Mouse (Mus musculus) liver, adult 10 weeks (tissue): Measurements from ENCODE around the gene Spag9. TPM values are rescaled to one million over a fixed set of nuclear protein-coding genes. Genes with fewer than 3 reads are reported as not detected.

ENCODE experiments used
- polyA plus RNA-seq: library from polyadenylated mRNA; stranded (reverse); fragments of 350-450 nt; fragmentation: Illumina TruSeq; extraction: RNeasy Lipid Tissue Mini Kit (QIAGEN cat#74804); gene quantifications from one replicate; pipeline ENCODE4 v1.2.3, GENCODE M21; 2014; ENCODE audit warnings: low read depth, low replicate concordance

Gene Spag9
- 51.2 TPM for polyA plus RNA-seq

GRCm38 (mm10) chr11:93995720-93996305, at the start of gene Spag9:
Spag9 (plus strand) TSS chr11:93996091.

DNA sequence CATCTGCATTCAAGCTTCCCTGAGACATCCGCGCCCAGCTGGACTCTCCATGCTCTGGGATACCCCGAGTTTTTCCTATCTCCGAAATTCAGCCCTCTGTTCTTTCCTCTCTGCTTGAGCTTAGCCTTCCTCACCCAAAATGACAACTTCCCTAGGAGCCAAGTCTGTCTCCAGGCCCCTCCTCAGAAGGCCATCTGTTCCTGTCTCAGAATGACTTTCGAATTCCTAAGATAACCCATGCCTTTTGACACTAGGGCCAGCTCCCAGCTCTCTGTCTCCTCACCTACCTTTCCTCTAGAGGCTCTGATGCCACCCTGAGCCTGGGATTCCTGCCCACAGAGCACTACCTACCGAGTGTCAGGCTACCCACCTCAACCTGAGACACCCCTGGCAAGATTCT, 39.7 kb upstream of the Spag9 start, which contains the start of gene Nme2:
Gene Nme2 (minus strand): TSS at position 101 of the 400 bp plus-strand sequence.

DNA sequence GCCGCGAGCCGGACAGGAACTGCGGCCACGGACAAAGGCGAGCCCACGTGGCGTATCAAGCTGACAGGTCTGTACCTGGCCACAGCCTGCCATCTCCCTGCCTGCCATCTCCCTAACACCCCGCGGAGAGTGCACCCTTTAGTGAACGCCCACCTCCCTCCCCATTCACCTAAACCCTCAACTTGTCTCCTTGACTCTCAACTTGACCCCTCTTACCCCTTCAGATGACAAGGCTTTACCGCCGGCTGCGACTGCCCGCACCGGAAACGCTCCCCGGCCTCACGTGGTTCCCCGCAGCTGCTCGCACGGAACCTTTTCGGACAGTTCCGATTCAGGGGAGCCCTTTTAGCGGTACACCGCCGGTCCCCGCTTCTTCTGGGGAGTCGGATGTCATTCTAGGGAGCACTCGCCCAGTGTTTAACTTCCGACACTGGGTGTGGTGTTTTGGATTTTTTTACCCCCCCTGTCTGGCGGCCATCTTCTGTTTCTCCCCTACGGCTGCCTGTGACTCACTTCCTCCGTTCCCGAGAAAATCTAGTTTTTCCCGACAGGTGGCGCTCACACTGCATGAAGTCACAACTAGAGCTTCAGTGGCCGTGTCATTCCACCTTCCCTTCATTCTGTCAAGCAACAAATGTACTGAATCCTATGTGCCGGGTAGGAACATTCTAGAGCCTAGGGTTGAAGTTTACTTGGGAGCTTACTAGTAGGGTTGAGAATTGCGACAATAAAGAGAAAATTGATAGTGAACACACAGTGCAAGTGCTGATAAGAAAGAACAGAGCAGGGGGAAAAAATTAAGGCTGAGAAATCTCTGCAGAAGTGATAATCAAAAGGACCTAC, 27.7 kb upstream of the Spag9 start, which contains the start of the genes Gm20390 and Nme1:
Gene Gm20390 (minus strand): TSS at position 289 of the 843 bp plus-strand sequence.
Gene Nme1 (minus strand): TSS at position 517 of the 843 bp plus-strand sequence.

Other genes with a start within 250 kb of the Spag9 start
- 22.4 TPM for gene Utp18, start 110.3 kb upstream of the Spag9 start, polyA plus RNA-seq
- 14.3 TPM for gene Mbtd1, start 110.2 kb upstream of the Spag9 start, polyA plus RNA-seq
- 118 TPM for gene Nme2, start 39.8 kb upstream of the Spag9 start, polyA plus RNA-seq
- not detected for gene Gm20390, start 27.8 kb upstream of the Spag9 start, polyA plus RNA-seq
- 9.9 TPM for gene Nme1, start 27.6 kb upstream of the Spag9 start, polyA plus RNA-seq
- 283 TPM for gene Tob1, start 215.4 kb downstream of the Spag9 start, polyA plus RNA-seq
- not detected for gene Wfikkn2, start 249.9 kb downstream of the Spag9 start, polyA plus RNA-seq